Mouse (Mus musculus) G1E (cell line): ENCODE measurements at regions not wholly inside any gene's neighbourhood (a gene's known extent, or its start where the extent isn't known, plus 50 kb on each side); places are given as distances from the start of the nearest gene placed in this dataset.

ENCODE experiments used
- CTCF ChIP-seq: IDR thresholded peaks from 2 replicates; pipeline ENCODE4 v1.5.1; 2012; ENCODE audit warnings: low read depth, low read length, inconsistent platforms, mixed read lengths
- GATA1 ChIP-seq: IDR thresholded peaks from 2 replicates; pipeline ENCODE4 v1.6.1; 2012; ENCODE audit warnings: borderline replicate concordance, low read length, inconsistent platforms, mixed read lengths
- GATA2 ChIP-seq: IDR thresholded peaks from 2 replicates; pipeline ENCODE4 v1.6.1; 2012; ENCODE audit warnings: low read depth, low read length, inconsistent platforms, borderline replicate concordance
- POLR2AphosphoS5 ChIP-seq: IDR thresholded peaks from 2 replicates; pipeline ENCODE4 v1.6.1; 2012; ENCODE audit warnings: low read depth, low read length, inconsistent platforms; ENCODE audit not compliant: insufficient replicate concordance
- TAL1 ChIP-seq: conservative IDR thresholded peaks from 2 replicates; pipeline ENCODE4 v1.6.1; 2012; ENCODE audit warnings: low read depth, low read length, inconsistent platforms, mixed read lengths

DNA sequence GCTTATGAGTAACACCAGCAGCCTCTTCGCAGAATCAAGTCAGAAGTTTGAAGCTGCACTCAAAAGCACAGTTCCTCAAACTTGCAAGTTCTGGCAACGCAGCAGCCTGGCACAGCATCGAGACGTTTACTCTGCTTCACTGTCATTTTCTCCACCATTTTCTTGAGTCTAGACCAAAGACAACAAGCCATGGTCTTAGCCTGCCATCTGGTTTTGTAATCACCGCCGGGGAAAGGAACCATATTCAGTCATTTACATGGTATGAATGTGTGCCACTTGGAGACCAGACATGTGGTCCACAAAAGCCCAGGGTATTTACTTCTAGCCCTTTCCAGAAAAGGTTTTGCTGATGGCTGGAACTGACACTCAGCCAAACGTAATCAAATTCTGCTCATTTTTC lies 122.5 kb upstream of the Cdyl start:
- TF ChIP-seq CTCF: no peak
- TF ChIP-seq TAL1: no peak
- TF ChIP-seq POLR2AphosphoS5: no peak
- TF ChIP-seq GATA2: no peak
- no peak for TF ChIP-seq GATA1
